Mouse (Mus musculus) kidney, adult 2 months (tissue): ENCODE results near the gene Fam189b.

Source experiments
- CTCF ChIP-seq: fragments of 200-500 bp; conservative IDR thresholded peaks from 2 replicates; pipeline ENCODE4 v1.5.1; 2011; ENCODE audit warnings: low read depth, mild to moderate bottlenecking, control low read depth, low read length, moderate library complexity, mixed read lengths; ENCODE audit not compliant: insufficient read depth, insufficient read length
- POLR2A ChIP-seq: fragments of 200-500 bp; IDR thresholded peaks from one replicate; pipeline ENCODE4 v1.6.1; 2011; ENCODE audit warnings: low read depth, low read length, control low read depth

DNA sequence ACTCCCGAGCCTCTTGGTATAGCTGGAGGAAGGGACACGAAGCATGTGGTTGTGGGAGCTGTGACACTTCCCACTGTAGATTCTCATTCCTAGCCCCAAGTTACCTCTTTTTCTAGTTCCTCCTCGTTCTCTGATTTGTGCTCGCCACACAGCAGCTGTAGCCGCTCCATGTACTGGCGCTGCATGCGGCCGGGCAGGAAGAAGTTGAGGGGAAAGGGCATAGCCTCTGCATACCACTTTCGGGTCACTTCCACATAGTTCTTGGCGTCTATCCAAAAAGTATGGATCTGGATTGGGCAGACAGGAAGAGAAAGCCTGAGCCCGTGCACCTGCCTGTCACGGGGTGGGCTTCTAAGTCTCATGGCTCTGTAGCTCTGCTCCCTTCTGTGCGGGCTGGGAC, 27.2 kb downstream of the Fam189b start:
- TF ChIP-seq POLR2A (no peak), CTCF (no peak)
